Mouse (Mus musculus) heart, embryonic 16.5 days (tissue): ENCODE measurements around the gene Pth2. TPM values are rescaled to one million over a fixed set of nuclear protein-coding genes. Genes with fewer than 3 reads are reported as not detected.

Source experiments
- ATAC-seq: fragments of 200-750 bp; cut with Nextera tagmentation; replicated peaks from 2 replicates; pipeline ENCODE4 v1.8.0; 2017; ENCODE audit warnings: moderate number of reproducible peaks; ENCODE audit not compliant: insufficient read depth, low FRiP score; ENCODE audit errors: extremely low read depth
- H3K27ac ChIP-seq: fragments of 300-500 bp; sonication (generic); 2 replicates; pipeline ENCODE4 v1.5.1; 2014; ENCODE audit warnings: mild to moderate bottlenecking, low read length, control low read depth, moderate library complexity
- H3K27me3 ChIP-seq: fragments of 300-500 bp; sonication (generic); 2 replicates; pipeline ENCODE4 v1.6.1; 2014; ENCODE audit warnings: low read length, mixed read lengths; ENCODE audit not compliant: control insufficient read depth, insufficient read depth
- H3K36me3 ChIP-seq: fragments of 300-500 bp; sonication (generic); 2 replicates; pipeline ENCODE4 v1.6.1; 2014; ENCODE audit not compliant: control insufficient read depth, insufficient read depth
- H3K4me1 ChIP-seq: fragments of 300-500 bp; sonication (generic); 2 replicates; pipeline ENCODE4 v1.6.1; 2014; ENCODE audit warnings: low read length, mixed read lengths; ENCODE audit not compliant: control insufficient read depth, insufficient read depth
- H3K4me2 ChIP-seq: fragments of 300-500 bp; sonication (generic); 2 replicates; pipeline ENCODE4 v1.6.1; 2014; ENCODE audit warnings: low read depth, mild to moderate bottlenecking, control low read depth, low read length
- H3K4me3 ChIP-seq: fragments of 300-500 bp; sonication (generic); 2 replicates; pipeline ENCODE4 v1.5.1; 2014; ENCODE audit warnings: mild to moderate bottlenecking, control low read depth, low read length
- H3K9ac ChIP-seq: fragments of 300-500 bp; sonication (generic); 2 replicates; pipeline ENCODE4 v1.6.1; 2014; ENCODE audit warnings: low read length, control low read depth
- H3K9me3 ChIP-seq: fragments of 300-500 bp; sonication (generic); replicated peaks from 2 replicates; pipeline ENCODE4 v1.6.1; 2016; ENCODE audit warnings: low read length; ENCODE audit not compliant: control insufficient read depth
- WGBS: fragments of 180-500 bp; shearing (Covaris S2); extraction: QIAGEN DNeasy Blood & Tissue Kit; methylation state at CpG from one replicate; pipeline ENCODE4 v1.1.7; 2014; 5-methylcytosine and 5-hydroxymethylcytosine counted together
- polyA plus RNA-seq: library from polyadenylated mRNA; unstranded; fragments of >200 nt; fragmentation: Nextera tagmentation; extraction: Ambion mirVana; gene quantifications from 2 replicates; pipeline ENCODE4 v1.2.1, GENCODE M21; 2015

The Pth2 gene
- polyA plus RNA-seq, 1 experiment from 2014 or later, result 0.42 TPM

DNA sequence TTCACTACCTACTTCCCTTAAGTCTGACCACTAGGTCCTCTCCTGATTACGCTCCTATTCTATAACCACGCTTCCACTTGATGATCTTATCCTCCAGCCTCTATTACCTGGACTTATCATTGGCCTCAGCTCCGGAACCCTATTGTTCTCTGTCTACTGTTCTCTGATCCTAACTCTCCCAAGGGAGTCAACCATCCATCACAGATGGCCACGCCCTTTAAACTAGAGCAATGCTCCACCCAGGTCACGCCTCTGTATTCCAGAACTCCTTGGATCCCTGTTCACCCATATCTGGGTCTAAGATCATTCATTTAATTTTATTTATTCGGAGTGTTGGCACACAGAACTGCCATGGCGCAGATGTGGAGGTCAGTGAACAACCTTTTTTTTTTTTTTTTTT is 31.6 kb downstream of the Pth2 start:
- no peak for ATAC-seq
- no peak overlapping the region for H3K4me3 ChIP-seq
- H3K9me3 ChIP-seq, result peaks cover 4% of the 10 kb centered on the region; the same call in 1 of the 2 replicates
- H3K4me2 ChIP-seq, result no peak overlapping the region
- H3K36me3 ChIP-seq, result no peaks in the 10 kb centered on the region
- 72% methylated on average over 7 of the region's 7 CpGs for WGBS
- H3K4me1 ChIP-seq, result peaks cover 18% of the 10 kb centered on the region
- H3K27ac ChIP-seq, result no peak overlapping the region
- peaks cover 19% of the 10 kb centered on the region for H3K27me3 ChIP-seq
- H3K9ac ChIP-seq, result no peak overlapping the region

- Histone ChIP-seq H3K4me2 (no peak overlapping the region), H3K27me3 (peaks cover 19% of the 10 kb centered on the region), H3K9me3 (no peaks in the 10 kb centered on the region), H3K27ac (no peak overlapping the region), H3K4me1 (peaks cover 23% of the 10 kb centered on the region), H3K9ac (no peak overlapping the region), H3K36me3 (peaks cover 9% of the 10 kb centered on the region; the same call in 1 of the 2 replicates), H3K4me3 (no peak overlapping the region)
- 81% methylated on average over 5 of the region's 5 CpGs for WGBS
- ATAC-seq, result no peak
These were observed 32.9 kb downstream of the Pth2 start for GRCm38 (mm10) chr7:45213708-45214107.

- peaks cover 25% of the 10 kb centered on the region for H3K4me1 ChIP-seq
- WGBS, result under 1% methylated on average over 55 of the region's 55 CpGs
- ATAC-seq, result peak; percentile 73
- peak within 1 kb of the TSS; percentile 85 for H3K27ac ChIP-seq
- no peaks in the 10 kb centered on the region for H3K9me3 ChIP-seq
- peak within 1 kb of the TSS; percentile 97 for H3K9ac ChIP-seq
- peak within 1 kb of the TSS; percentile 90 for H3K4me3 ChIP-seq
- H3K36me3 ChIP-seq, result peaks cover 22% of the 10 kb centered on the region
- peaks cover 11% of the 10 kb centered on the region for H3K27me3 ChIP-seq
- H3K4me2 ChIP-seq, result peak within 1 kb of the TSS; percentile 91
These were observed 35.1 kb downstream of the Pth2 start, which contains the start of gene Tead2 for GRCm38 (mm10) chr7:45215673-45216441. Gene Tead2, plus strand, starts transcription at chr7:45215753.

DNA sequence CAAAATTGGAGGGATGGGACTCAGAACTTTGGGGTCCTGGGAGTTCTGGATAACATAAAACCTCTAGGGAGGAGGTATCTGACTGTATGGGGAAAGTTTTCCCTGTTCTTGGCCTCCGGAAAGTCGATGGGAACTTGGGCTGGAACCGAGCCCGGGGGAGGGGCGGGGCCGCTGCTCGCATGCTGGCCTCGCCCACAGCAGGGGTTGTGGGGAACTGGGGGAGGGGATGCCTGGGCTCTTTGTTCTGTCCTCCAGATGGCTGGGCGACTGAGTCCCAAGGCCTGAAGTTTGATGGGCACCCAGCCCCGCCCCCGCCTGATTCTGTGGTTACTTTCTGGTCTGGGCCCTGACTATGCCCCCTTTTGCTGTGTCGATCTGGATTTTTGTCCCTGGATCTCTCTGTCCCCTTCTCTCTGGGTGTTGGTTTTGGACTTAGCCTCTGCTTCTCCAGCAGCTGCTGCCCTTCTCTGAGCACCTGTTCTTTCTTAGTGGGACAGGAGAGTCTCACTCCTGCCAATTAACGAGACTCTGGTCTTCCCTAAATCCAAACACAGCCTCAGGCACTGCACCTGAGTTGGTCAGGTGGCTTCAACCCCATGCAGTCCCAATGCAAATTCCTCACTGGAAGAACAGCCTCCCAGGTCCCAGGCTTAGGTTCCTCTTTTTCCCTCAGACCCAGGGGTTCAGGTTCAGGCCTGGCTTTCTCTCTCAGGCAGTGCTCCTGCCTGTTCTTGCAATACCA is 35.8 kb downstream of the Pth2 start:
- Histone ChIP-seq H3K4me3 (peak overlapping the region; percentile 90), H3K36me3 (peaks cover 27% of the 10 kb centered on the region), H3K9me3 (no peaks in the 10 kb centered on the region), H3K4me2 (peak overlapping the region; percentile 91), H3K27me3 (peaks cover 4% of the 10 kb centered on the region), H3K27ac (peak overlapping the region; percentile 85), H3K9ac (peak overlapping the region; percentile 97), H3K4me1 (peaks cover 23% of the 10 kb centered on the region)
- peak; percentile 86 for ATAC-seq
- WGBS, result 1% methylated on average over 13 of the region's 13 CpGs

GRCm38 (mm10) chr7:45221680-45222079 is 40.9 kb downstream of the Pth2 start:
- H3K4me2 ChIP-seq, result no peak overlapping the region
- no peaks in the 10 kb centered on the region for H3K27me3 ChIP-seq
- no peak overlapping the region for H3K27ac ChIP-seq
- ATAC-seq, result no peak
- no peaks in the 10 kb centered on the region for H3K9me3 ChIP-seq
- 81% methylated on average over 2 of the region's 2 CpGs for WGBS
- H3K4me1 ChIP-seq, result peaks cover 15% of the 10 kb centered on the region
- peaks cover 64% of the 10 kb centered on the region for H3K36me3 ChIP-seq
- no peak overlapping the region for H3K4me3 ChIP-seq
- no peak overlapping the region for H3K9ac ChIP-seq

GRCm38 (mm10) chr7:45224826-45225225 is 44.0 kb downstream of the Pth2 start:
- ATAC-seq, result no peak

DNA sequence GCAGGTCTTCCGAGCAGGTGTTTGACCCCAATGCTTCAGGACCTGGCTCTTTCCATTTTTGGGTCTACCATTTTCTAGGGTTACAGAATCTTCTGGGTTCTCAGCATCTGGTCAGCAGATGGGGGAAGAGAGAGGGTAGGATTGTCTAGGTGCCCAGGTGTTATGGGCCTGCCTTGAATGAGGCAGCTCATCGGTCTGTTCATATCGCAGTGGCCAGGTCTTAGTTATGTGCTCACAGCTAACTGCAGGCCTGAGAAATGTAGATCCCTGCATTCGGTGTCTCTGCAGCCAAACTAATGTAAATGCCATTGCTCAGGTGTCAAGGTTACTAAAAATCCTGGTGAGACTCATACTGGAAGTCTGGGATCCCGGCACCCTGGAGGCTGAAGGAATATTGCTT is 45.6 kb downstream of the Pth2 start:
- no peak overlapping the region for H3K9ac ChIP-seq
- WGBS, result 94% methylated on average over 5 of the region's 5 CpGs
- peaks cover 72% of the 10 kb centered on the region for H3K36me3 ChIP-seq
- H3K9me3 ChIP-seq, result no peaks in the 10 kb centered on the region
- H3K4me3 ChIP-seq, result no peak overlapping the region
- no peak for ATAC-seq
- no peaks in the 10 kb centered on the region for H3K27me3 ChIP-seq
- no peak overlapping the region for H3K27ac ChIP-seq
- H3K4me2 ChIP-seq, result no peak overlapping the region
- H3K4me1 ChIP-seq, result no peaks in the 10 kb centered on the region

More at GRCm38 (mm10) chr7:45224826-45225225, 44.0 kb downstream of the Pth2 start:
- H3K4me1 ChIP-seq, result no peaks in the 10 kb centered on the region
- 88% methylated on average over 7 of the region's 7 CpGs for WGBS
- H3K4me2 ChIP-seq, result no peak overlapping the region
- no peak overlapping the region for H3K27ac ChIP-seq
- no peak overlapping the region for H3K9ac ChIP-seq
- H3K9me3 ChIP-seq, result no peaks in the 10 kb centered on the region
- H3K4me3 ChIP-seq, result no peak overlapping the region
- no peaks in the 10 kb centered on the region for H3K27me3 ChIP-seq
- peaks cover 77% of the 10 kb centered on the region for H3K36me3 ChIP-seq

DNA sequence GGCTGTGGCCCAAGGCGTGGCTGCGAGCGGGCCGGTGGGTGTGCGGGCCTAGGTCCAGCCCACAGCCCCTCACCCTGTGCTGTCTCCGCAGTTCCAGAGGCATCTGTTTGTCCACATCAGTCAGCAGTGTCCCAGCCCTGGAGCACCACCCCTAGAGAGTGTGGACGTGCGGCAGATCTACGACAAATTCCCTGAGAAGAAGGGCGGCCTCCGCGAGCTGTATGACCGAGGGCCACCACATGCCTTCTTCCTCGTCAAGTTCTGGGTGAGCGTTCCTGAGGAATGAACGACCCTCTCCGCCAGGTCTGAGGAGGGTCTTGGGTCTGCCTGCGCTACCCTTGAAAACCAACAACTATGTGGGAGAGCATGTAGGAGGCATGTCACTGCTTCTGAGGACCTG is 47.8 kb downstream of the Pth2 start:
- Histone ChIP-seq H3K36me3 (peaks cover 63% of the 10 kb centered on the region), H3K9ac (no peak overlapping the region), H3K4me1 (peaks cover 4% of the 10 kb centered on the region; the same call in 1 of the 2 replicates), H3K27ac (no peak overlapping the region), H3K4me2 (no peak overlapping the region), H3K27me3 (no peaks in the 10 kb centered on the region), H3K9me3 (no peaks in the 10 kb centered on the region), H3K4me3 (no peak overlapping the region)
- ATAC-seq, result no peak
- 90% methylated on average over 18 of the region's 18 CpGs for WGBS

DNA sequence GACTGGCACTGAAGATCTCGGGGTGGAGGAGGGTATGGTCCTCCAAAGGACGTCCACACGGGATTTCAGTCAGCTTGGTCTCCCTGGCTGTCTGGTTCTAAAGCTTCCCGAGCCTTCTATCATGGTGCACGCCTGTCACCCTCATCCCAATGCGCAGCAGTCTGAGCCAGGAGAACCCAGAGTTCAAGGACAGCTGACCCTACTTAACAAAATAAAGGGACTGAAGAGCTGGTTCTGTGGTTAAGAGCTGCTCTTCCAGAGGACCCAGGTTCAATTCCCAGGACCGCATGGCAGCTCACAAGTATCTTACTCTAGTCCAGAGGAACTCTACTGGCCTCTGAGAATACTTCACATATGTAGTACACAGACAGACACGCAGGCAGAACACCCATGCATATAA is 48.3 kb downstream of the Pth2 start:
- no peak overlapping the region for H3K27ac ChIP-seq
- H3K27me3 ChIP-seq, result no peaks in the 10 kb centered on the region
- no peak overlapping the region for H3K4me3 ChIP-seq
- H3K9me3 ChIP-seq, result no peaks in the 10 kb centered on the region
- H3K4me1 ChIP-seq, result peaks cover 9% of the 10 kb centered on the region
- H3K9ac ChIP-seq, result no peak overlapping the region
- peaks cover 59% of the 10 kb centered on the region for H3K36me3 ChIP-seq
- WGBS, result 88% methylated on average over 8 of the region's 8 CpGs
- no peak overlapping the region for H3K4me2 ChIP-seq
- no peak for ATAC-seq
